Mouse (Mus musculus) embryonic facial prominence, embryonic 14.5 days (tissue): ENCODE measurements around the gene Mmp20. TPM values are rescaled to one million over a fixed set of nuclear protein-coding genes. Genes with fewer than 3 reads are reported as not detected.

Experiments used
- ATAC-seq: fragments of 200-750 bp; cut with Nextera tagmentation; 2 replicates; pipeline ENCODE4 v1.8.0; 2017; ENCODE audit warnings: low read depth, moderate number of reproducible peaks, moderate TSS enrichment
- DNase-seq: peaks from one replicate; pipeline ENCODE4 v3.0.0-alpha.2; 2015; ENCODE audit warnings: low spot score
- H3K27ac ChIP-seq: fragments of 300-500 bp; sonication (generic); replicated peaks from 2 replicates; pipeline ENCODE4 v1.5.1; 2014; ENCODE audit warnings: low read depth, mild to moderate bottlenecking, low read length, moderate library complexity
- H3K27me3 ChIP-seq: fragments of 300-500 bp; sonication (generic); replicated peaks from 2 replicates; pipeline ENCODE4 v1.6.1; 2014; ENCODE audit warnings: low read length; ENCODE audit not compliant: control insufficient read depth, insufficient read depth
- H3K36me3 ChIP-seq: fragments of 300-500 bp; sonication (generic); 2 replicates; pipeline ENCODE4 v1.6.1; 2014; ENCODE audit warnings: low read length, mixed read lengths; ENCODE audit not compliant: control insufficient read depth, insufficient read depth
- H3K4me1 ChIP-seq: fragments of 300-500 bp; sonication (generic); 2 replicates; pipeline ENCODE4 v1.6.1; 2014; ENCODE audit warnings: antibody characterized with exemption, low read length; ENCODE audit not compliant: control insufficient read depth, insufficient read depth
- H3K4me2 ChIP-seq: fragments of 300-500 bp; sonication (generic); 2 replicates; pipeline ENCODE4 v1.6.1; 2014; ENCODE audit warnings: low read depth, mild to moderate bottlenecking, low read length, moderate library complexity, mixed read lengths
- H3K4me3 ChIP-seq: fragments of 300-500 bp; sonication (generic); 2 replicates; pipeline ENCODE4 v1.5.1; 2014; ENCODE audit warnings: low read depth, mild to moderate bottlenecking, low read length
- H3K9ac ChIP-seq: fragments of 300-500 bp; sonication (generic); 2 replicates; pipeline ENCODE4 v1.6.1; 2014; ENCODE audit warnings: low read depth, mild to moderate bottlenecking, low read length, moderate library complexity, mixed read lengths
- H3K9me3 ChIP-seq: fragments of 300-500 bp; sonication (generic); 2 replicates; pipeline ENCODE4 v1.6.1; 2016; ENCODE audit warnings: low read length; ENCODE audit not compliant: control insufficient read depth
- WGBS: fragments of 180-500 bp; shearing (Covaris S2); extraction: QIAGEN DNeasy Blood & Tissue Kit; methylation state at CpG from one replicate; pipeline ENCODE4 v1.1.7; 2014; 5-methylcytosine and 5-hydroxymethylcytosine counted together
- polyA plus RNA-seq: library from polyadenylated mRNA; unstranded; fragments of >200 nt; fragmentation: Nextera tagmentation; extraction: Ambion mirVana; gene quantifications from 2 replicates; pipeline ENCODE4 v1.2.1, GENCODE M21; 2014

The Mmp20 gene
- polyA plus RNA-seq, 1 experiment from 2014 or later: not detected

DNA sequence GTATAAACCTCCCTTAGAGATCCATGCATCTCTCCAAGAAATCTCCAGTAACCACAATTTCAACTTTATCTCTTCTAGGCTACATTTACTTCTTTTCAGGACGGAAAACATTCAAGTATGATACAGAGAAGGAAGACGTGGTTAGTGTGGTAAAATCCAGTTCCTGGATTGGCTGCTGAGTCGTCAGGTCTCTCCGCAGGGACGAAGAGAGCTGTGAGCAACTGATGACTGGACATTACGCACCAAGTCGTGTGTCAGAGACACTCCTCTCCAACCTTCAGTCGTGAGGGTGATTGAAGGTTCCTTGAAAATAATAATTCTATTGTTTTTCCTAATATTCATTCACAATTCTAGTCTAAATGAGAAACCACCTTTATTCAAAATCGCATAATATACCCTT is 45.0 kb downstream of the Mmp20 start:
- H3K9ac ChIP-seq: no peak overlapping the region
- no peaks in the 10 kb centered on the region for H3K4me1 ChIP-seq
- no peak for ATAC-seq

DNA sequence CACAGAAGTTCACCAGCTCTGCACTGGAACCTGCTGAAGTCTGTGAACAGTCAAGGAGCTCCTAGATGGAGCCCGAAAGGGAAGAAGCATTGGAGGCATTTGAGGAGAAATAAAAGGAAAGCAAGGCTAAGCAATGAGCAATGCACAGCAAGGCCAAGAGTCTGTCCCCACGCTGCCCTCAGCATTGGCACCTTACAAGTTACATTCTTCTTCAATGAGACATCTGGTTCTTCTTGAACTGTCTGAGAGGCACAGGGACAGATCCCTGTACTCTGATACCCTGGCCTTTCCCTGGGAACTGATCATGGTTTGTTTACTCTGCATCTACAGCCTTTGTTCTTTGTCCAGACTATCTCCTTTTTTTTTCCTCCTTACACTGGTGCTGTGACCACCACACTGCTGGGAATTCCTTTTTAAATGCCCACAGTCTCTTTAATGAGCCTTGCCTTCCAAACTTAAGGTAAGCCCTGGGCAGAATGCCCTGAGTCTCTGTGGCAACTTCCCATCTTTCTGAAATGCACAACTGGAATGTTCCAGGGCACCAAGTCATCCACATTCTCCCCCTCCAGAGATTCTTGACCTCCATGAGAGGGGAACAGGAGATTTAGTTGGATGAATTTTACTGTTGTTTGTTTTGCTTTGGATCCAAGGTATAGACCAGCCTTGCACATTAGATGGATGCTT is 50.3 kb downstream of the Mmp20 start:
- ATAC-seq (no peak), DNase-seq (no peak)
- no peak overlapping the region for H3K4me3 ChIP-seq
- no peak overlapping the region for H3K9ac ChIP-seq
- no peaks in the 10 kb centered on the region for H3K9me3 ChIP-seq
- no peak overlapping the region for H3K27ac ChIP-seq
- H3K4me2 ChIP-seq: no peak overlapping the region
- no peaks in the 10 kb centered on the region for H3K27me3 ChIP-seq
- no peaks in the 10 kb centered on the region for H3K36me3 ChIP-seq
- 66% methylated on average over 2 of the region's 2 CpGs for WGBS
- H3K4me1 ChIP-seq: no peaks in the 10 kb centered on the region

More for the DNA sequence above, 45.0 kb downstream of the Mmp20 start:
- H3K4me2 ChIP-seq: no peak overlapping the region
- no peak overlapping the region for H3K27ac ChIP-seq
- no peaks in the 10 kb centered on the region for H3K36me3 ChIP-seq
- 83% methylated on average over 9 of the region's 9 CpGs for WGBS
- H3K9me3 ChIP-seq: no peaks in the 10 kb centered on the region
- DNase-seq: no peak
- H3K27me3 ChIP-seq: no peaks in the 10 kb centered on the region
- H3K4me3 ChIP-seq: no peak overlapping the region

DNA sequence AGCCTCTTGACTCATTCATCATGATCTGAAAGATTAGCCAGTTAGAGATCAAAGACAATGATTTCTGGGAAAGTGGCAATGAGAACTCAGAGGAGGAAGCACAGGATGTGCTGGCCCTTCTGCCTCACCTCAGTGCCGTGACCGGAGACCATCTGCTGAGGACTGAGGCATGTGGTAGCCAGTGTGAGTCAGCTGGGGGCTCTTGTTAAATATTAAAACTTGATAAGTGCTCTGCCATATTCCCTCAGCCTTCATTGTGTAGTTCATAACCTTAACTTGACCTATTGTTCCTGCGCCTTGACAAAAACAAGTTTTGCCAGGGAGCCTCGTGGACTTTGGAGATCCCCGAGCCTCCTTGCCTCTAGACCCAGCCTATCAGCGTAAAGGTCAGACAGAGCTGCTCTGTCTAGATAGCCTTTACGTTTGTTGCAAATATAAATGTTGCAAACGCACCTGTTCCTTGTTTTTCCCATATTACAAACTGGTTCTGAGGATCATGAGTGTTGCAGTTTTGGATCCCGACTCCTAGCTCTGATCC is 54.1 kb downstream of the Mmp20 start:
- ATAC-seq: no peak
- Histone ChIP-seq H3K27ac (no peak overlapping the region), H3K36me3 (no peaks in the 10 kb centered on the region), H3K9ac (no peak overlapping the region), H3K4me3 (no peak overlapping the region), H3K4me2 (no peak overlapping the region), H3K27me3 (no peaks in the 10 kb centered on the region), H3K4me1 (no peaks in the 10 kb centered on the region), H3K9me3 (no peaks in the 10 kb centered on the region)
- WGBS: 88% methylated on average over 9 of the region's 9 CpGs
- no peak for DNase-seq

DNA sequence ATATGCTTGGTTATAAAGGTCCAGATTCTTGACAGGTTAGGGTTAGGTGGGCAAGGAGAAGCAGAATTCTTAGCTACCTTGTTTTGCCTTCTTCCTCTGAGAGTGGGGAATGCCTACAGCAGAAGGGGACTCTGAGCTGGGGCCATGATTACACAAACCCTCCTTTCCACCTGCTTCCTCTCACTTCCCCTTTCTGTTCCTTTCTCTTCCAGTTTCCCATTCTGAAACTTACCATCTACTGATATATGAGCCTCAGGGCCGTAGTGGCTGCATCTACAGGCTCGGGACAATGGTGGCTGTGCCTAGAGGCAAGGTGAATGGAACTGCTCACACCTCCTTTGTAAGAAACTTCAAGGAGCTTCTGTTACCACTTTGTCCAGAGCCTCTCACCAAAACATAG is 58.0 kb downstream of the Mmp20 start:
- Histone ChIP-seq H3K36me3 (no peaks in the 10 kb centered on the region), H3K4me2 (no peak overlapping the region), H3K9me3 (no peaks in the 10 kb centered on the region), H3K4me3 (no peak overlapping the region), H3K27me3 (no peaks in the 10 kb centered on the region), H3K4me1 (no peaks in the 10 kb centered on the region), H3K9ac (no peak overlapping the region), H3K27ac (no peak overlapping the region)
- 76% methylated on average over 2 of the region's 2 CpGs for WGBS
- DNase-seq (no peak), ATAC-seq (no peak)

DNA sequence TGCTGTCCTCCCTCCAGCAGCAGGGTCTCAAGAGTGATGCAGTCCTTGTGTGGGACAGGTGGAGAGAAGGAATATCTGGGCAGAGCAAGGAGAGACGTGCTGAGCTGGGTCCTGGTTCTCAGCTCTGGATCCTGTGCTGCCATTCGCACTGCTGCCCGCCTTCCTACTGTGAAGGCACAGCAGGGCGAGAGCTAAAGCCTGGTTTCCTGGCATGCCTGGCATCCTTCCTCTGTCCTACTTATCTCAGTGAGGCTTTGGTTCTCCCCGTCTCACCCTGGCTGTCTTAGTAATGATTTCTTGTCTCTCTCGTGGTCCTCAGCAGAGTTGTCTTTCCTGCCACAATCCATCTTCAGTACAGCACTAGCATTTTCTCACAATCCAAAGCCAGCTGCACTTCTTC is 61.8 kb downstream of the Mmp20 start:
- ATAC-seq (no peak), DNase-seq (no peak)
- no peaks in the 10 kb centered on the region for H3K9me3 ChIP-seq
- H3K4me3 ChIP-seq: no peak overlapping the region
- H3K27ac ChIP-seq: no peak overlapping the region
- 54% methylated on average over 6 of the region's 6 CpGs for WGBS
- H3K4me2 ChIP-seq: no peak overlapping the region
- no peaks in the 10 kb centered on the region for H3K4me1 ChIP-seq
- no peaks in the 10 kb centered on the region for H3K27me3 ChIP-seq
- no peaks in the 10 kb centered on the region for H3K36me3 ChIP-seq
- H3K9ac ChIP-seq: no peak overlapping the region

DNA sequence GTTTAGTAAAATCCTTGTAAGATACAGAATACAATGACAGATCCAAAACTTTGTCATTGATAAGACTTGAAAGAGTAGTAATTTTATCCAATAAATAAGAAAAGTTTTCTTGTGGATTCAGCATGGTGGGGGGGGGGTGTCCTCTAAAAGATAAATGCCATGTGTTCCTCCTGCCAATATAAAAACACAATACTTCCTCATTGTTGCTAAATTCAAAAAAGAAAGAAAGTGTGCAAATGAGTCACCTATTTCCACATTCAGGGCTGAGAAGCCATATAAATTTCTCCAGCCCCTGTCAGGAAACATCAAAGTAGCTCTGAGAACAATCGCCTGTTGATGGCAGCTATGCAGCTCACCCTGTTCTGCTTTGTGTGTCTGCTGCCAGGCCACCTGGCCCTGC is 63.8 kb downstream of the Mmp20 start, which contains the start of gene Mmp7:
Gene Mmp7, plus strand, starts transcription at position 301 of the 400 bp plus-strand sequence.
- Histone ChIP-seq H3K4me2 (no peak within 1 kb of the TSS), H3K27me3 (no peaks in the 10 kb centered on the region), H3K4me1 (no peaks in the 10 kb centered on the region), H3K9me3 (no peaks in the 10 kb centered on the region), H3K9ac (no peak within 1 kb of the TSS), H3K27ac (no peak within 1 kb of the TSS), H3K36me3 (no peaks in the 10 kb centered on the region), H3K4me3 (no peak within 1 kb of the TSS)
- no peak for ATAC-seq
- 55% methylated on average over 1 of the region's 1 CpGs for WGBS
- no peak for DNase-seq

DNA sequence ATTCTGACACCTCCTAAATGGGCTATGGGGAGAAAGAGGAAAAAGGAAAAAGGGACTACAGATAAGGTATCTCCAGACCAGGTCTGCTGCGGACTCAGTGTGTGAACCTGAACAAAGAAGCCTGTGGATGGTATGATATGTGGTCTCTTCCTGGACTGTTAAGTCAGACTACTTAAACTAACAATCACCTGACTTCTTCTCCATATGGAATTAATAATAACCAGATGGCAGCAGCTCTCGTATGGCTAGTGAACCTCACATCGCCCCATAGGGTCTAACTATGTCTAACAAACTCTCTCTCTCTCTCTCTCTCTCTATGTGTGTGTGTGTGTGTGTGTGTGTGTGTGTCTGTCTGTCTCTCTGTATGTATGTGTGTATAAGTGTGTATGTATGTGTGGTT is 65.9 kb downstream of the Mmp20 start:
- no peaks in the 10 kb centered on the region for H3K27me3 ChIP-seq
- no peak overlapping the region for H3K27ac ChIP-seq
- H3K9me3 ChIP-seq: no peaks in the 10 kb centered on the region
- DNase-seq (no peak), ATAC-seq (no peak)
- H3K4me2 ChIP-seq: no peak overlapping the region
- H3K9ac ChIP-seq: no peak overlapping the region
- no peaks in the 10 kb centered on the region for H3K36me3 ChIP-seq
- 55% methylated on average over 3 of the region's 3 CpGs for WGBS
- H3K4me1 ChIP-seq: no peaks in the 10 kb centered on the region
- H3K4me3 ChIP-seq: no peak overlapping the region

DNA sequence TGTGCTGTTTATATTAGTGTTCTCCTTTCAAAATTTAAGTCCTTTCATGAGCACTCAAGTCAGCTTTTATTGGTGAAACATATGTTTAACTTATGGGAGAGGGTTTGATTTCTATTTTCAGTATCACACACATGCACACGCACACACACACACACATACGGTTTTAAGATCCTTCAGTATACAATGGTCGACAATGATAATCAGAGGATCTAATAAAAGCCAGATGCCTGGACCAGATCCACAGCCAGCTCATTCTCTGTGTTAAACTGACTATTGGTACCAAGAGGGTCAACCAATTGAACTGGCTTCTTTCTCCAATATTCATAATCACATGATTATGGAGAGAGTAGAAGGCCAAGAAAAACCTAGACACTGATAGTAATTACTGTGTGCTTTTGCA is 67.6 kb downstream of the Mmp20 start:
- Histone ChIP-seq H3K27ac (no peak overlapping the region), H3K27me3 (no peaks in the 10 kb centered on the region), H3K4me3 (no peak overlapping the region), H3K9ac (no peak overlapping the region), H3K36me3 (no peaks in the 10 kb centered on the region), H3K4me2 (no peak overlapping the region), H3K4me1 (no peaks in the 10 kb centered on the region), H3K9me3 (no peaks in the 10 kb centered on the region)
- ATAC-seq (no peak), DNase-seq (peak; percentile 68)
- WGBS: 51% methylated on average over 3 of the region's 3 CpGs

DNA sequence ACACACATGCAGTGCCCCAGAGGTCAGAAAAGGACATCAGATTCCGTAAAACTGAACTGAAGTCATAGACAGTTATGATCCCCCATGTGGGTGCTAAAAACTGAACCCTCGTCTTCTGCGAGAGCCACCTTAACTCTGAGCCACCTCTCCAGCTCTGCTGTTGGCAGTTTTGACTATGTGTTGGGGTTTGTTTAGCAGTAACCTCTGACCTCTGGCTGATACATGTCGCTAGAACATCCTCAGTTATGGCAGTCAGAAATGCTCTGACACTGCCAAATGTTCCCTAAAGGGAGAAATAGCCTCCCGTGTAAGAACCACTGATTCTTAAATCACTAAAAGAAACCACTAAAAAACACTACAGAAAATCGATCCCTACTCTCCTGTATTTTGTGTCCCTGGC is 80.7 kb downstream of the Mmp20 start:
- Histone ChIP-seq H3K4me3 (no peak overlapping the region), H3K36me3 (no peaks in the 10 kb centered on the region), H3K4me2 (no peak overlapping the region), H3K4me1 (no peaks in the 10 kb centered on the region), H3K27ac (no peak overlapping the region), H3K27me3 (no peaks in the 10 kb centered on the region), H3K9me3 (no peaks in the 10 kb centered on the region), H3K9ac (no peak overlapping the region)
- WGBS: 66% methylated on average over 6 of the region's 6 CpGs
- ATAC-seq: no peak
- no peak for DNase-seq
